Mouse (Mus musculus) monocyte, adult 59 days (primary cell): ENCODE data around the gene Atp6v1e2. TPM values are rescaled to one million over a fixed set of nuclear protein-coding genes. Genes with fewer than 3 reads are reported as not detected.

Experiments
- total RNA-seq, 2 experiments: library from RNA; stranded (reverse); gene quantifications; one replicate each; pipeline ENCODE4 v1.2.4; 2023

Gene Atp6v1e2
- total RNA-seq = not detected

GRCm38 (mm10) chr17:86947840-86948796 lies at the start of gene Atp6v1e2:
Gene Atp6v1e2 (minus strand): TSS chr17:86947897.

GRCm38 (mm10) chr17:86962894-86963585 lies 15.3 kb upstream of the Atp6v1e2 start, which contains the start of gene Rhoq:
Gene Rhoq (plus strand): TSS chr17:86963082.

GRCm38 (mm10) chr17:86917048-86917447 lies 30.6 kb downstream of the Atp6v1e2 start, which contains the start of gene Tmem247:
Gene Tmem247 (plus strand): TSS chr17:86917348.

Other genes with a start within 250 kb of the Atp6v1e2 start
- gene Epas1, start 194.2 kb downstream of the Atp6v1e2 start, total RNA-seq = 1 to 10 TPM; 2.1 to 4.0 TPM
- gene Tmem247, start 30.5 kb downstream of the Atp6v1e2 start, total RNA-seq = not detected
- gene Rhoq, start 15.2 kb upstream of the Atp6v1e2 start, total RNA-seq = 10 to 100 TPM; 74.5 to 77.9 TPM
- gene Pigf, start 77.5 kb upstream of the Atp6v1e2 start, total RNA-seq = 10 to 100 TPM; 12.7 to 16.3 TPM
- gene Cript, start 77.7 kb upstream of the Atp6v1e2 start, total RNA-seq = 10 to 100 TPM; 51.6 to 53.1 TPM
- gene Socs5, start 159.8 kb upstream of the Atp6v1e2 start, total RNA-seq = 10 to 100 TPM; 22.1 to 23.3 TPM